Mouse (Mus musculus) heart, embryonic 11.5 days (tissue): ENCODE measurements around the gene Grm1. TPM values are rescaled to one million over a fixed set of nuclear protein-coding genes. Genes with fewer than 3 reads are reported as not detected.

ENCODE experiments used
- ATAC-seq: fragments of 200-750 bp; cut with Nextera tagmentation; replicated peaks from 2 replicates; pipeline ENCODE4 v1.8.0; 2017; ENCODE audit warnings: moderate library complexity; ENCODE audit not compliant: insufficient number of reproducible peaks, low FRiP score, low TSS enrichment
- H3K27ac ChIP-seq: fragments of 300-500 bp; sonication (generic); 2 replicates; pipeline ENCODE4 v1.5.1; 2014; ENCODE audit warnings: mild to moderate bottlenecking, low read depth, low read length
- H3K27me3 ChIP-seq: fragments of 300-500 bp; sonication (generic); 2 replicates; pipeline ENCODE4 v1.6.1; 2014; ENCODE audit warnings: mild to moderate bottlenecking, low read length, mixed read lengths; ENCODE audit not compliant: control insufficient read depth, insufficient read depth
- H3K36me3 ChIP-seq: fragments of 300-500 bp; sonication (generic); 2 replicates; pipeline ENCODE4 v1.6.1; 2014; ENCODE audit warnings: mild to moderate bottlenecking, low read length, moderate library complexity, mixed read lengths; ENCODE audit not compliant: control insufficient read depth, insufficient read depth
- H3K4me1 ChIP-seq: fragments of 300-500 bp; sonication (generic); 2 replicates; pipeline ENCODE4 v1.6.1; 2014; ENCODE audit warnings: low read length; ENCODE audit not compliant: control insufficient read depth, insufficient read depth
- H3K4me2 ChIP-seq: fragments of 300-500 bp; sonication (generic); 2 replicates; pipeline ENCODE4 v1.6.1; 2014; ENCODE audit warnings: mild to moderate bottlenecking, moderate library complexity
- H3K4me3 ChIP-seq: fragments of 300-500 bp; sonication (generic); 2 replicates; pipeline ENCODE4 v1.5.1; 2014; ENCODE audit warnings: low read depth, low read length
- H3K9ac ChIP-seq: fragments of 300-500 bp; sonication (generic); 2 replicates; pipeline ENCODE4 v1.6.1; 2014; ENCODE audit warnings: mild to moderate bottlenecking, low read depth, low read length, moderate library complexity
- H3K9me3 ChIP-seq: fragments of 300-500 bp; sonication (generic); replicated peaks from 2 replicates; pipeline ENCODE4 v1.6.1; 2016; ENCODE audit warnings: low read length; ENCODE audit not compliant: control insufficient read depth
- WGBS: fragments of 180-500 bp; shearing (Covaris S2); extraction: QIAGEN DNeasy Blood & Tissue Kit; methylation state at CpG from one replicate; pipeline ENCODE4 v1.1.7; 2014; ENCODE audit not compliant: insufficient replicate concordance; 5-methylcytosine and 5-hydroxymethylcytosine counted together
- polyA plus RNA-seq: library from polyadenylated mRNA; unstranded; fragments of >200 nt; fragmentation: Nextera tagmentation; extraction: Ambion mirVana; gene quantifications from 2 replicates; pipeline ENCODE4 v1.2.1, GENCODE M21; 2014

The Grm1 gene
- polyA plus RNA-seq, 1 experiment from 2014 or later: not detected

DNA sequence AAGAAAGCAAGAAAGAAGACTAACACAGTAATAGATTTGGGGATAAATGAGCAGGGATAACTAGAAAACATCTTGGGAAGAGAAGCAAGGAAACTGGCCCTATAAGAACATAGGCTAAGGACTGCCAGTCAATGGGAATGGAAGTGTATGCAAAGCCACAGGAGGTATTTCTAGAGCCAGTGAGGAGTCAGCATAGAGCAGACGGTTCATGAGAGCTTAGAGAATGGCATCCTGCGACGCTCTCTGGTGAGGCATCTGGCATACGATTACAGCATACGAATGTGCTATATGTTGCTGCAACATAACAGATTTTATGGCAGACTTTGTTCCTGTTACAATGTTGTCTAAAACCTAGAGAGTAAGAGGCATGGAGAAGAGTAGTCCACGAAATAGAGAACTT is 139.9 kb downstream of the Grm1 start:
- no peak for ATAC-seq
- H3K9ac ChIP-seq: no peak overlapping the region
- no peak overlapping the region for H3K4me3 ChIP-seq
- no peaks in the 10 kb centered on the region for H3K27me3 ChIP-seq
- H3K4me2 ChIP-seq: no peak overlapping the region
- H3K36me3 ChIP-seq: no peaks in the 10 kb centered on the region
- H3K9me3 ChIP-seq: no peaks in the 10 kb centered on the region
- no peaks in the 10 kb centered on the region for H3K4me1 ChIP-seq
- WGBS: 74% methylated on average over 6 of the region's 6 CpGs
- no peak overlapping the region for H3K27ac ChIP-seq

DNA sequence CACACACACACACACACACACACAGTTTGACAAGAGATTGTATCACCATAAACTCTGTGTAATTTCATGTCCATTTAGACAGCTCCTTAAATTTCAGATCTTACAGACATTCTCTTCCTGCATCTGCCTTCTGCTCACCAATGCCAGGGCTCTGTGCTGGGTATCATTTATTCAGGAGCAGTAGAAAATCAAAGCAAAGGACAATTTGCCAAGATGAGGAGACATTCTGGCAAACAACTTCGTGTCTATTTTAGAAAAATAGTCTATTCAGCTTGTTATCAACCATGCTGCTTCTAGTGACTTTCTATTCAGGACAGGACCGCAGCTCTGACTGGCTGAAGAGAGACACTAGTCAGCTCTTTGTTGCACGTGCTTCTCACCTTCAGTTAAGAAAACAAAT is 146.3 kb downstream of the Grm1 start:
- no peaks in the 10 kb centered on the region for H3K9me3 ChIP-seq
- H3K36me3 ChIP-seq: no peaks in the 10 kb centered on the region
- no peak overlapping the region for H3K27ac ChIP-seq
- no peaks in the 10 kb centered on the region for H3K4me1 ChIP-seq
- H3K4me2 ChIP-seq: no peak overlapping the region
- ATAC-seq: no peak
- H3K4me3 ChIP-seq: no peak overlapping the region
- H3K9ac ChIP-seq: no peak overlapping the region
- 60% methylated on average over 3 of the region's 3 CpGs for WGBS
- no peaks in the 10 kb centered on the region for H3K27me3 ChIP-seq

DNA sequence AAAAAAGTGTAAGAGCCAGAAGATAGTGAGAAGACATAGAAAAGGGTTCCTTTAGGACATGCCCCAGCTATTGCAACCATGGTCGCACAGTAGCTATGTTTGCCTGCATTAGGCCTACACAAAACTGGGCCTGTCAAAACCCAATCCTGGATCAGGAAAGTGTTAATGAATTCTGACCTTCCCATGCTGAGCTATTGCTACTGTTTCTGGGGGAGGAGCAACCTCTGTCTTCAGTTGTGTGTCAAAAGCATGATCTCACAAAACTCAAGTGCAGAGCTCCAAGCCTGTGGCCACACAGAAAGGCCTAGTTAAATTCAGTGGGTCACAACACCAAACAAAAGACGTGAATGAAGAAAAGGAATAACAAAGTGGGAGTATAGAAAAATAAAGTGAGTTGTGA is 152.5 kb downstream of the Grm1 start:
- Histone ChIP-seq H3K36me3 (no peaks in the 10 kb centered on the region), H3K4me2 (no peak overlapping the region), H3K27me3 (no peaks in the 10 kb centered on the region), H3K27ac (no peak overlapping the region), H3K9ac (no peak overlapping the region), H3K4me1 (no peaks in the 10 kb centered on the region), H3K4me3 (no peak overlapping the region), H3K9me3 (no peaks in the 10 kb centered on the region)
- 72% methylated on average over 2 of the region's 2 CpGs for WGBS
- ATAC-seq: no peak

DNA sequence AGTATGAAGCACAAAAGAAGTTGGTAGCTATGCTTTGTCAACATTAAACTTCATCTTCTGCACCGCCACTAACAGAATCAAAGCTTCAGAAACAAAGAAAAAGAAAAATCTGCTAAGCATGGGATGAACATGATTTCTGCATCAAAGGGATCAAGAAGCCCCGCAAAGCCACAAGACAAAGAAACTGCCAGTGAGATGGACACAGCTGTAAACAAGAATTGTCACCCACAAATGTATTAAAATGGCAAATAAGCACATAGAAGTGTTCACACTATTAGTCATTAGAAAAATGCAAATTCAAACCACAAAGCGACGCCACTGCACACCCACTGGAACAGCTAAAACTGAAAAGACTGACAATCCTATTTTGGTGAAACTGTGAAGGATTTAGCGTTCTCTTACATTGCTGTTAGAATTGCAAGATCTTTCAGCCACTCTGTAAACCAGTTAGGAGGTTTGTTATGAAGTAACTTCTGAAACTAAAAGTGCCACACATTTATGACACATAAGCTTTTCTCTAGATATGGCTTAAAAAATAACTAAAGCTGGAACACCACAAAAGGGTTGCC is 153.3 kb downstream of the Grm1 start:
- H3K4me2 ChIP-seq: no peak overlapping the region
- no peaks in the 10 kb centered on the region for H3K36me3 ChIP-seq
- no peak overlapping the region for H3K4me3 ChIP-seq
- no peaks in the 10 kb centered on the region for H3K27me3 ChIP-seq
- no peak for ATAC-seq
- H3K27ac ChIP-seq: no peak overlapping the region
- 84% methylated on average over 5 of the region's 5 CpGs for WGBS
- no peaks in the 10 kb centered on the region for H3K4me1 ChIP-seq
- H3K9ac ChIP-seq: no peak overlapping the region
- no peaks in the 10 kb centered on the region for H3K9me3 ChIP-seq

DNA sequence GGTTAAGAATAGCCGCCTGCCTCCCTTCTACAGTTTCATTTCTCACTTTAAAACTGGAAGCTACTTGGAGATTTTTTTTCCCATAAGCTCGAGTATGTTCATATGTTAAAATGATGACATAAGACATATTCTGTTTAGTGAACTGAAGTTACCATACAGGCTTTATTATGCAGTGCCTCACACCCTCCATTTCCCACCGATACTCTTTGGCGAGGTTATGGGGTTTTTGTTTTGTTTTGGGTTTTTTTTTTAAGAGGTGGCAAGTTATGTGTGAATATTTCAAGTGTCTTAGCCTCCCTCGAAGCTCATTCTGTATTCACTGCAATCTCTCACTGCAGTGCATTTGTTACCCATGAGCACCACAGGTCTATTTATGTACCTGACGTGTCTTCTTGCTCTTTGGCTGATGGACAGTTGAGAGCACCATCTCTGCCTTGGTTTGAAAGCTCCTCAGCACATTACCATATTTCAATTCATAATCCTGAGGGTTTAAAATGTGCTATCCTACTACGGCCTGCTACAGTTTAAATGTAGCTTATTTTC is 164.2 kb downstream of the Grm1 start:
- Histone ChIP-seq H3K4me3 (no peak overlapping the region), H3K27me3 (no peaks in the 10 kb centered on the region)
- WGBS: 69% methylated on average over 7 of the region's 7 CpGs

DNA sequence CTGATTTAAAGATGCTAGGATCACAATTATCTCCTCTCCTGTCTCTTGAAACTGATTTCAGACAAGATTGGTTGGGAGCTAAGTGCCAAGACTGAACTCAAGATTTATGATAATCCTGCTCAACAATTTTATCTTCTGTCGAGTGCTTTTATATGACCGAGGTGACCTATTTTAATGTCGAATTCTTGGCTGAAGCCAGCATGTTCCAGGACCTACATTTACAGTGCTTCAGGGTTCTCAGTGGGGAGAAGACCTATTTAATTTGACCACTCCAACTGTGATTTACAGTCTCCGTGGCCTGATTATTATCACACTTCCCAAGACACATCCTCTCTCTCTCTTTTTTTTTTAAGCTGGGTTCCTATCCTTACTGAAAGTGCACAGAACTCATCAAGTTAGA is 168.5 kb downstream of the Grm1 start:
- no peaks in the 10 kb centered on the region for H3K9me3 ChIP-seq
- H3K27ac ChIP-seq: no peak overlapping the region
- ATAC-seq: no peak
- no peaks in the 10 kb centered on the region for H3K27me3 ChIP-seq
- no peak overlapping the region for H3K4me3 ChIP-seq
- WGBS: 79% methylated on average over 4 of the region's 4 CpGs
- no peak overlapping the region for H3K4me2 ChIP-seq
- H3K36me3 ChIP-seq: no peaks in the 10 kb centered on the region
- no peak overlapping the region for H3K9ac ChIP-seq
- no peaks in the 10 kb centered on the region for H3K4me1 ChIP-seq

More for the DNA sequence above, 164.2 kb downstream of the Grm1 start:
- Histone ChIP-seq H3K9ac (no peak overlapping the region), H3K4me2 (no peak overlapping the region), H3K36me3 (no peaks in the 10 kb centered on the region), H3K9me3 (no peaks in the 10 kb centered on the region), H3K4me1 (no peaks in the 10 kb centered on the region), H3K27ac (no peak overlapping the region)
- ATAC-seq: no peak

DNA sequence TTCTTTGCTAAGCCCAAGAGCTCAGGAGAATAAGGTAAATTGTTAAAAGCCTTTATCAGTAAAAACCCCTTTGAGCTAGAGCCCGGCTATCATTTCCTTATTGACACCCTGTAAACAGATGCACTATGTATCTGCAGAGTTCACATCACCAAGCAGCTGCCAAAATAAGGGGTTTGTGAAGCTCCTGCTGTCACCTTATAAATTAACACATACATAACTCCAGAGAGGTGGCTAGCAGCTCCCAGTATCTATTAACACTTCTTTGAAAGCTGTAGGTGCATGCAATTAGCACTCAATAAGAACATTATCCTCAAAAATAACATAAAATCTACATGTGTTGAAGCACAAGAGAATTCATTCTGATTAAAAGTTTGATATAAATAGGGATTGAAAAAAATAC is 191.9 kb downstream of the Grm1 start:
- ATAC-seq: no peak
- Histone ChIP-seq H3K4me3 (no peak overlapping the region), H3K4me2 (no peak overlapping the region), H3K9me3 (no peaks in the 10 kb centered on the region), H3K9ac (no peak overlapping the region), H3K4me1 (no peaks in the 10 kb centered on the region), H3K27me3 (no peaks in the 10 kb centered on the region), H3K36me3 (no peaks in the 10 kb centered on the region), H3K27ac (no peak overlapping the region)
- WGBS: 37% methylated on average over 1 of the region's 1 CpGs

DNA sequence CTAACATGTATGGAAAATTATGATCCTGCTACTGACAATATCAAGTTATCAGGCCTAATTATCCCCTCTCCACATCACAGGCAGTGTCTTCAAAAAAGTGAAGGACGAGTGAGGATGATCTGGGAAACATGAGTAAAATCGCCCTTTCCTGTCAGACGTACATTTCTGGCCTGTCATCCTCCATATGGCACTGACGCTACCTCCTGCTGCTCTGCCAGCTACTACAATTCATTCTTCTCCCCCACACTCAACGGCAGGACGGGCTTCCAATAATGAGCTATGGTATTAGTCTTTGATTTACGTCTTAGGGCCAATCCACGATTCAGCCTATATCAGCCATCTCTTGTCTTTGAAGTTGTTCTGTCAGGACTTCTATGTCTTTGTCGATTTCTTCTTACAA is 193.6 kb downstream of the Grm1 start:
- H3K9ac ChIP-seq: no peak overlapping the region
- H3K36me3 ChIP-seq: no peaks in the 10 kb centered on the region
- H3K4me2 ChIP-seq: no peak overlapping the region
- H3K9me3 ChIP-seq: no peaks in the 10 kb centered on the region
- ATAC-seq: no peak
- no peak overlapping the region for H3K27ac ChIP-seq
- H3K4me1 ChIP-seq: no peaks in the 10 kb centered on the region
- H3K27me3 ChIP-seq: no peaks in the 10 kb centered on the region
- no peak overlapping the region for H3K4me3 ChIP-seq
- WGBS: 62% methylated on average over 9 of the region's 9 CpGs

DNA sequence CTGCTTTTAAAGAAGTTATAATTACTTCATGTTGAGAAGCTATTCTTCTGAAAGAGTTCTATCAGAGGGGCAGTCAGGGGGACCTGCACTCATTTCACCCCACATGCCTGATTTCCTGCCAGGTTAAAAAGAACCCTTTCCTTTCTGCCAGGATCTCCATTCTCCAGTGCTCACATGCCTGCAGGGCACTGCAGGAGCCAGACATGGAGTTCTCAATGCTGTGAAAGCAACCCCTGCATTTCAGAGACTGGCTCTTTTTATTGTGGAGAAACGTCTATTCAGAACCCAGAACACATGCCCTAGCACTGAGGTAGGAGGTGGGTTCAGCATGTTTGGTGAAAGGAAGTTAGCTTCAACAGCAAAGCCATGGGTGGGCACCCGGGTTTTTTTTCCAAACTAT is 197.2 kb downstream of the Grm1 start:
- Histone ChIP-seq H3K36me3 (no peaks in the 10 kb centered on the region), H3K27ac (no peak overlapping the region), H3K4me3 (no peak overlapping the region), H3K9me3 (no peaks in the 10 kb centered on the region), H3K27me3 (no peaks in the 10 kb centered on the region), H3K4me1 (no peaks in the 10 kb centered on the region), H3K9ac (no peak overlapping the region), H3K4me2 (no peak overlapping the region)
- no peak for ATAC-seq
- WGBS: 19% methylated on average over 2 of the region's 2 CpGs
